In genomic region chr1:40804118-40804517, GRCm38 (mm10) we compare ENCODE assay signal across 25 mouse cellular contexts. TPM values are rescaled to one million over a fixed set of nuclear protein-coding genes. Genes with fewer than 3 reads are reported as not detected.
DNase-seq lines count a peak whose midpoint lies in the region; ATAC-seq and TF ChIP-seq lines count a peak whose summit lies in the region.
"Had no signal": no experiment of that assay in that cellular context is flagged by ENCODE, and none has a peak within 500 bp of the region (broad histone marks: within the 10 kb centered on the region; RNA-seq: fewer than 3 reads in every experiment).

No protein-coding gene starts in this region.

- H3K9ac ChIP-seq in heart, embryonic 12.5 days = no peak overlapping the region
- no peak overlapping the region for H3K9ac ChIP-seq in heart, embryonic 15.5 days
- H3K9ac ChIP-seq: embryonic facial prominence, embryonic 12.5 days; forebrain, embryonic 13.5 days; forebrain, embryonic 15.5 days had no signal

- no peak overlapping the region for H3K4me2 ChIP-seq in heart, embryonic 12.5 days
- H3K4me2 ChIP-seq in heart, embryonic 15.5 days = no peak overlapping the region
- H3K4me2 ChIP-seq: embryonic facial prominence, embryonic 12.5 days; forebrain, embryonic 13.5 days; forebrain, embryonic 15.5 days had no signal

- no peak overlapping the region for H3K4me3 ChIP-seq in gastrocnemius, adult 2 months
- no peak overlapping the region for H3K4me3 ChIP-seq in heart, embryonic 12.5 days
- H3K4me3 ChIP-seq in heart, embryonic 15.5 days = no peak overlapping the region
- H3K4me3 ChIP-seq: embryonic facial prominence, embryonic 10.5 days; embryonic facial prominence, embryonic 12.5 days; forebrain, embryonic 13.5 days; forebrain, embryonic 15.5 days had no signal

- no peaks in the 10 kb centered on the region for H3K9me3 ChIP-seq in heart, embryonic 12.5 days (replicated peaks)
- no peaks in the 10 kb centered on the region for H3K9me3 ChIP-seq in heart, embryonic 15.5 days (replicated peaks)
- H3K9me3 ChIP-seq: embryonic facial prominence, embryonic 10.5 days; embryonic facial prominence, embryonic 12.5 days; forebrain, embryonic 13.5 days; forebrain, embryonic 15.5 days; G1E had no signal

- no peak for DNase-seq in gastrocnemius, adult 2 months
- no peak for DNase-seq in gastrocnemius, postnatal 25 days
- DNase-seq in heart, postnatal 25 days (ENCODE audit: low spot score) = no peak
- DNase-seq in heart, postnatal 10 days = no peak
- DNase-seq: adrenal gland, adult 8-10 months; adrenal gland, postnatal 14 days; adrenal gland, postnatal 36 days; B cell, adult 2 months; cerebellum, adult 11-12 months; cerebellum, adult 2 months; cerebellum, adult 9-10 months; cerebellum, postnatal 10 days; cerebellum, postnatal 25 days had no signal

- TF ChIP-seq CTCF in gastrocnemius, adult 2 months (IDR thresholded peaks at IDR 0.05) = no peak

- peaks cover 17% of the 10 kb centered on the region for H3K4me1 ChIP-seq in heart, embryonic 12.5 days (replicated peaks)
- peaks cover 16% of the 10 kb centered on the region; the same call in 1 of the 2 replicates for H3K4me1 ChIP-seq in heart, embryonic 15.5 days (replicated peaks)
- H3K4me1 ChIP-seq: embryonic facial prominence, embryonic 10.5 days; embryonic facial prominence, embryonic 12.5 days; forebrain, embryonic 13.5 days; forebrain, embryonic 15.5 days had no signal

- intact Hi-C loops in gastrocnemius, adult 2 months (cut with DNase I) = no loop called here
- intact Hi-C loops in heart, postnatal 25 days (cut with DNase I) = no loop called here
- intact Hi-C loops in heart, postnatal 10 days (cut with DNase I) = no loop called here

- H3K27ac ChIP-seq in gastrocnemius, adult 2 months = peak overlapping the region; percentile 95
- peak overlapping the region; percentile 15; the same call in 1 of the 2 replicates for H3K27ac ChIP-seq in heart, embryonic 12.5 days (ENCODE audit: poor library complexity, severe bottlenecking)
- H3K27ac ChIP-seq in heart, embryonic 15.5 days = 0 out of 2 replicates have a peak overlapping the region, but pooled peaks have one; percentile 93
- H3K27ac ChIP-seq: embryonic facial prominence, embryonic 10.5 days; embryonic facial prominence, embryonic 12.5 days; forebrain, embryonic 13.5 days; forebrain, embryonic 15.5 days had no signal

- no peaks in the 10 kb centered on the region for H3K27me3 ChIP-seq in heart, embryonic 12.5 days (replicated peaks)
- H3K27me3 ChIP-seq in heart, embryonic 15.5 days = no peaks in the 10 kb centered on the region
- H3K27me3 ChIP-seq: CH12.LX; embryonic facial prominence, embryonic 12.5 days; forebrain, embryonic 13.5 days; forebrain, embryonic 15.5 days had no signal

- no peaks in the 10 kb centered on the region for H3K36me3 ChIP-seq in heart, embryonic 12.5 days
- H3K36me3 ChIP-seq in heart, embryonic 15.5 days = no peaks in the 10 kb centered on the region
- H3K36me3 ChIP-seq: embryonic facial prominence, embryonic 10.5 days; embryonic facial prominence, embryonic 12.5 days; forebrain, embryonic 15.5 days; G1E had no signal

- 81% methylated on average over 12 of the region's 12 CpGs for WGBS in heart, embryonic 12.5 days
- 81% methylated on average over 12 of the region's 12 CpGs for WGBS in heart, embryonic 15.5 days

- no peak for ATAC-seq in heart, embryonic 12.5 days (ENCODE audit: insufficient number of reproducible peaks, low FRiP score)
- ATAC-seq in heart, embryonic 15.5 days (replicated peaks; ENCODE audit: insufficient number of reproducible peaks, insufficient read depth, low FRiP score, low read depth) = no peak
- ATAC-seq: activated CD4-positive, CD25-positive, alpha-beta regulatory T cell, adult 4 months; CD4-positive, CD25-positive, alpha-beta regulatory T cell, adult 4 months; forebrain, embryonic 13.5 days; forebrain, embryonic 15.5 days; Patski had no signal

RNA-seq across cellular contexts. Expression of gene Tmem182, which starts 1.3 kb away (rescaled TPM):
- 100 to 1,000 TPM; 181 to 243 TPM for total RNA-seq in gastrocnemius, adult 2 months (2021)
- total RNA-seq in gastrocnemius, postnatal 25 days (2021) = 100 to 1,000 TPM; 190 to 204 TPM
- polyA plus RNA-seq in heart, embryonic 12.5 days (2016; fragmentation: Nextera tagmentation; extraction: Ambion mirVana) = 21.1 and 22.9 TPM in 2 replicates
- 100 to 1,000 TPM; 141 to 153 TPM for total RNA-seq in heart, postnatal 25 days (2021)
- polyA plus RNA-seq in heart, embryonic 15.5 days (2015; fragmentation: Nextera tagmentation; extraction: Ambion mirVana) = 35.6 and 44.8 TPM in 2 replicates
- total RNA-seq in heart, postnatal 10 days (2021) = 100 to 1,000 TPM; 124 to 131 TPM
- total RNA-seq: CH12.LX had no signal
- polyA plus RNA-seq: activated CD4-positive, CD25-positive, alpha-beta regulatory T cell, adult 4 months; CD4-positive, CD25-positive, alpha-beta regulatory T cell, adult 4 months; embryonic facial prominence, embryonic 10.5 days; forebrain, embryonic 11.5 days; G1E; Patski had no signal

RNA-seq across cellular contexts. Expression of gene Mfsd9, which starts 13.6 kb away (rescaled TPM):
- under 1 TPM; 0.31 to 0.89 TPM for total RNA-seq in gastrocnemius, adult 2 months (2021)
- total RNA-seq in gastrocnemius, postnatal 25 days (2021) = under 1 TPM; 0.29 to 0.41 TPM
- 1.7 and 2.1 TPM in 2 replicates for polyA plus RNA-seq in heart, embryonic 12.5 days (2016; fragmentation: Nextera tagmentation; extraction: Ambion mirVana)
- total RNA-seq in heart, postnatal 25 days (2021) = under 1 TPM; 0.70 to 0.83 TPM
- 1.4 and 2.2 TPM in 2 replicates for polyA plus RNA-seq in heart, embryonic 15.5 days (2015; fragmentation: Nextera tagmentation; extraction: Ambion mirVana)
- total RNA-seq in heart, postnatal 10 days (2021) = 1 to 10 TPM; 1.0 to 1.4 TPM
- total RNA-seq: CH12.LX had no signal

Comparison
In these comparisons a context has a peak if more than half of its experiments do, and no peak if none do; other contexts are left out.
1. H3K27ac ChIP-seq: peak in every context shown above with its lines; median percentile 95 in gastrocnemius, adult 2 months; 93 in heart, embryonic 15.5 days; 15 in heart, embryonic 12.5 days.